8 mouse cellular contexts compared by ENCODE assay signal in the genomic region with DNA sequence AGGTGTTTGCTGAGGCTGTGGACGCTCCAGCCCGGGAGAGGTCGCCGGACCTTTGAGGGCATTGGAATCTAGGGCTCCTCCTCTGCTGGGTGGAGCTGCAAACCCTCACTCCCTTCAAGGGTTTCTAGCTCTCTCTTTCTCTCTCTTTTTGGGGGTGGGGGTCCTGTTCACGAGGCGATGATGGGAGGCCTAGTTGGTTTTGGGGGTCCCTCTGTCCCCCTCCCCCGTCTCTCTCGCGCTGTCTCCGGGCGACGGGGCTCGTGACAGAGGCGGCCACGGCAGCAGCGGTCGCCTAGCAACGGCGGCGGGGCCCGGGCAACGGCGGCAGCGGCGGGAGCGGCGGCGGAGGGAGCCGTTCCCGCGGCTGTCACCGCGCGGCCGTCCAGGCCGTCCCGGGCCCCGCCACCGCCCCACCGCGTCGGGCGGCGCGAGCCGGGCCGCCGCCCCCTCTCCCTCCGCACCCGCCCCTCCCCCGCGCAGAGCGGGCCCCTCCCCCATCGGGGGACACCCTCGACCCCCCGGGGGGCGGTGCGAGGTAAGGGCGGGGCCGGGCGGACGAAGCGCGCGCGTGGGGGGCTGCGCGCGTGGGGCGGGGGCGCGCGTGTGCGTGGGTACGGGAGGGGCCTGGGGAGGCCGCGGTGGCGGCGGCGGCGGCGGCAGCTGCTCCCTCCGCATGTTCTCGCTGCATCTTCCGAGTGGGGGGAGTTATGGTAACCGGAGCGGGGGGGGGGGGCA. TPM values are rescaled to one million over a fixed set of nuclear protein-coding genes. Genes with fewer than 3 reads are reported as not detected.
DNase-seq lines count a peak whose midpoint lies in the region; ATAC-seq lines count a peak whose summit lies in the region.

No protein-coding gene starts in this region.

- H3K4me1 ChIP-seq in embryonic facial prominence, embryonic 12.5 days = peaks cover 69% of the 10 kb centered on the region
- peaks cover 92% of the 10 kb centered on the region for H3K4me1 ChIP-seq in midbrain, embryonic 10.5 days

- peak overlapping the region; percentile 88 for H3K9ac ChIP-seq in embryonic facial prominence, embryonic 12.5 days

- H3K4me3 ChIP-seq in embryonic facial prominence, embryonic 12.5 days = peak overlapping the region; percentile 88
- H3K4me3 ChIP-seq in midbrain, embryonic 10.5 days = peak overlapping the region; percentile 80

- intact Hi-C loops in left cerebral cortex, postnatal 10 days (cut with DNase I) = no loop called here

- peak; percentile 54 to 67 for DNase-seq in heart, adult 18-20 months
- no peak for DNase-seq in heart, adult 8-10 months (ENCODE audit: low spot score)
- DNase-seq in NIH3T3 (ENCODE audit: low read depth) = peak; percentile 59
- DNase-seq in heart, postnatal 4 days = peak; percentile 64
- DNase-seq in left cerebral cortex, postnatal 10 days (ENCODE audit: extremely low spot score in 1 of 2, low spot score in 2 of 2) = peak; percentile 57 to 86
- peak; percentile 76 for DNase-seq in midbrain, embryonic 10.5 days (ENCODE audit: low spot score)
- peak; percentile 81 for DNase-seq in testis, postnatal 10 days (ENCODE audit: low spot score)

- WGBS in embryonic facial prominence, embryonic 12.5 days = under 1% methylated on average over 47 of the region's 87 CpGs
- WGBS in midbrain, embryonic 10.5 days = 2% methylated on average over 41 of the region's 87 CpGs

- H3K27ac ChIP-seq in embryonic facial prominence, embryonic 12.5 days = peak overlapping the region; percentile 80
- peak overlapping the region; percentile 92 for H3K27ac ChIP-seq in midbrain, embryonic 10.5 days (replicated peaks)

- no peaks in the 10 kb centered on the region for H3K27me3 ChIP-seq in embryonic facial prominence, embryonic 12.5 days
- 0 out of 2 replicates have a peak, but pooled peaks cover 9% of the 10 kb centered on the region for H3K27me3 ChIP-seq in midbrain, embryonic 10.5 days (ENCODE audit: low read depth, poor library complexity, severe bottlenecking)

- H3K36me3 ChIP-seq in embryonic facial prominence, embryonic 12.5 days = 0 out of 2 replicates have a peak, but pooled peaks cover 2% of the 10 kb centered on the region
- peaks cover 9% of the 10 kb centered on the region for H3K36me3 ChIP-seq in midbrain, embryonic 10.5 days

- H3K4me2 ChIP-seq in embryonic facial prominence, embryonic 12.5 days (replicated peaks) = peak overlapping the region; percentile 98

- no peak for ATAC-seq in embryonic facial prominence, embryonic 12.5 days (ENCODE audit: insufficient number of reproducible peaks, insufficient read depth, low FRiP score, low TSS enrichment)

- no peaks in the 10 kb centered on the region for H3K9me3 ChIP-seq in embryonic facial prominence, embryonic 12.5 days
- H3K9me3 ChIP-seq in midbrain, embryonic 10.5 days (replicated peaks) = no peaks in the 10 kb centered on the region

RNA-seq across cellular contexts. Expression of a gene that starts 7.4 kb away (rescaled TPM):
- 1 to 10 TPM; 3.6 to 5.5 TPM for total RNA-seq in heart, adult 18-20 months (2021)
- 1 to 10 TPM; 3.6 to 5.2 (median 4.7) TPM for total RNA-seq in heart, adult 8-10 months (2022)
- polyA plus RNA-seq in embryonic facial prominence, embryonic 12.5 days (2016; fragmentation: Nextera tagmentation; extraction: Ambion mirVana) = 2.5 and 4.0 TPM in 2 replicates
- 10 to 100 TPM; 12.6 to 13.4 TPM for total RNA-seq in heart, postnatal 4 days (2021)
- total RNA-seq in left cerebral cortex, postnatal 10 days (2021) = 100 to 1,000 TPM; 536 to 546 TPM
- polyA plus RNA-seq in midbrain, embryonic 10.5 days (2016; fragmentation: Nextera tagmentation; extraction: Ambion mirVana) = 1.5 TPM in 2 replicates

RNA-seq across cellular contexts. Expression of a gene that starts 9.1 kb away (rescaled TPM):
- total RNA-seq in heart, adult 18-20 months (2021) = 100 to 1,000 TPM in 1 of 2 experiments, 10 to 100 TPM in 1; 93.2 to 100 TPM
- total RNA-seq in heart, adult 8-10 months (2022) = 10 to 100 TPM; 91.9 to 98.0 (median 95.8) TPM
- 172 and 174 TPM in 2 replicates for polyA plus RNA-seq in embryonic facial prominence, embryonic 12.5 days (2016; fragmentation: Nextera tagmentation; extraction: Ambion mirVana)
- total RNA-seq in heart, postnatal 4 days (2021) = 100 to 1,000 TPM in 1 of 2 experiments, 10 to 100 TPM in 1; 97.2 to 106 TPM
- 100 to 1,000 TPM; 105 to 107 TPM for total RNA-seq in left cerebral cortex, postnatal 10 days (2021)
- polyA plus RNA-seq in midbrain, embryonic 10.5 days (2016; fragmentation: Nextera tagmentation; extraction: Ambion mirVana) = 175 and 179 TPM in 2 replicates

RNA-seq across cellular contexts. Expression of a gene that starts 15.6 kb away (rescaled TPM):
- total RNA-seq in heart, adult 18-20 months (2021) = 10 to 100 TPM; 15.3 to 16.5 TPM
- 10 to 100 TPM; 15.4 to 20.7 (median 16.1) TPM for total RNA-seq in heart, adult 8-10 months (2022)
- polyA plus RNA-seq in embryonic facial prominence, embryonic 12.5 days (2016; fragmentation: Nextera tagmentation; extraction: Ambion mirVana) = 13.9 and 17.1 TPM in 2 replicates
- total RNA-seq in heart, postnatal 4 days (2021) = 1 to 10 TPM; 9.9 to 10.0 TPM
- 10 to 100 TPM; 19.3 to 21.8 TPM for total RNA-seq in left cerebral cortex, postnatal 10 days (2021)
- polyA plus RNA-seq in midbrain, embryonic 10.5 days (2016; fragmentation: Nextera tagmentation; extraction: Ambion mirVana) = 3.1 and 4.7 TPM in 2 replicates

RNA-seq across cellular contexts. Expression of a gene that starts 24.5 kb away (rescaled TPM):
- total RNA-seq in heart, adult 18-20 months (2021) = 1 to 10 TPM; 2.6 to 3.7 TPM
- total RNA-seq in heart, adult 8-10 months (2022) = 1 to 10 TPM in 3 of 4 experiments, not detected in 1; 1.5 to 3.4 (median 2.2) TPM
- 16.1 and 17.1 TPM in 2 replicates for polyA plus RNA-seq in embryonic facial prominence, embryonic 12.5 days (2016; fragmentation: Nextera tagmentation; extraction: Ambion mirVana)
- 1 to 10 TPM; 3.9 to 5.5 TPM for total RNA-seq in heart, postnatal 4 days (2021)
- 10 to 100 TPM; 14.6 to 16.0 TPM for total RNA-seq in left cerebral cortex, postnatal 10 days (2021)
- 18.6 and 18.8 TPM in 2 replicates for polyA plus RNA-seq in midbrain, embryonic 10.5 days (2016; fragmentation: Nextera tagmentation; extraction: Ambion mirVana)

RNA-seq across cellular contexts. Expression of a gene that starts 31.6 kb away (rescaled TPM):
- total RNA-seq in heart, adult 18-20 months (2021) = 1 to 10 TPM in 1 of 2 experiments, under 1 TPM in 1; 0.37 to 1.1 TPM
- total RNA-seq in heart, adult 8-10 months (2022) = under 1 TPM; 0.29 to 0.81 (median 0.48) TPM
- polyA plus RNA-seq in embryonic facial prominence, embryonic 12.5 days (2016; fragmentation: Nextera tagmentation; extraction: Ambion mirVana) = 7.9 and 9.7 TPM in 2 replicates
- total RNA-seq in heart, postnatal 4 days (2021) = 10 to 100 TPM; 15.0 to 15.2 TPM
- total RNA-seq in left cerebral cortex, postnatal 10 days (2021) = 1 to 10 TPM; 3.1 to 3.2 TPM
- polyA plus RNA-seq in midbrain, embryonic 10.5 days (2016; fragmentation: Nextera tagmentation; extraction: Ambion mirVana) = 10.6 and 12.1 TPM in 2 replicates

Comparison
In these comparisons a context has a peak if more than half of its experiments do, and no peak if none do; other contexts are left out.
1. RNA of a gene that starts 7.4 kb away (total RNA-seq): 536 to 546 TPM in left cerebral cortex, postnatal 10 days; 12.6 to 13.4 TPM in heart, postnatal 4 days, 3.6 to 5.5 TPM in heart, adult 18-20 months and 3.6 to 5.2 TPM in heart, adult 8-10 months; every median in the first group is over 10 times any median in the second.